In genomic region chr5:77109814-77110213, GRCm38 (mm10) we compare ENCODE assay signal across 14 mouse cellular contexts. TPM values are rescaled to one million over a fixed set of nuclear protein-coding genes. Genes with fewer than 3 reads are reported as not detected.
"Had no signal": no experiment of that assay in that cellular context is flagged by ENCODE, and none has a peak within 500 bp of the region (broad histone marks: within the 10 kb centered on the region; RNA-seq: fewer than 3 reads in every experiment).

No protein-coding gene starts in this region.

- H3K4me1 ChIP-seq: liver, embryonic 13.5 days had no signal

- H3K4me3 ChIP-seq: limb, embryonic 12.5 days; liver, embryonic 13.5 days; midbrain, embryonic 12.5 days had no signal

- H3K36me3 ChIP-seq: limb, embryonic 12.5 days; liver, embryonic 13.5 days; midbrain, embryonic 12.5 days had no signal

- ATAC-seq: liver, postnatal 0 days; midbrain, embryonic 16.5 days had no signal

- H3K27ac ChIP-seq: limb, embryonic 12.5 days; liver, embryonic 13.5 days; midbrain, embryonic 12.5 days had no signal

- H3K9me3 ChIP-seq: limb, embryonic 12.5 days; liver, embryonic 13.5 days; midbrain, embryonic 12.5 days had no signal

- DNase-seq: kidney, adult 11 months; kidney, adult 9 months; kidney, postnatal 36 days; layer of hippocampus, adult 9-11 months; layer of hippocampus, postnatal 36 days; liver; liver, embryonic 13.5 days; liver, postnatal 0 days; spleen, adult 18-20 months; thymus, adult 2 months; thymus, postnatal 36 days had no signal

- H3K4me2 ChIP-seq: limb, embryonic 12.5 days; liver, embryonic 13.5 days; midbrain, embryonic 12.5 days had no signal

- H3K9ac ChIP-seq: limb, embryonic 12.5 days; liver, embryonic 13.5 days; liver, postnatal 0 days; midbrain, embryonic 12.5 days had no signal

- H3K27me3 ChIP-seq: limb, embryonic 12.5 days had no signal

RNA-seq across cellular contexts. Expression of gene Hopx, which starts 5.1 kb away (rescaled TPM):
- polyA plus RNA-seq: limb, embryonic 12.5 days; midbrain, embryonic 12.5 days had no signal
